Mouse (Mus musculus): Measurements from ENCODE around the gene Fgfr3.
A peak's percentile ranks its signal among the peaks of the same experiment; 100 is the strongest.

Fgfr3 gene

DNA sequence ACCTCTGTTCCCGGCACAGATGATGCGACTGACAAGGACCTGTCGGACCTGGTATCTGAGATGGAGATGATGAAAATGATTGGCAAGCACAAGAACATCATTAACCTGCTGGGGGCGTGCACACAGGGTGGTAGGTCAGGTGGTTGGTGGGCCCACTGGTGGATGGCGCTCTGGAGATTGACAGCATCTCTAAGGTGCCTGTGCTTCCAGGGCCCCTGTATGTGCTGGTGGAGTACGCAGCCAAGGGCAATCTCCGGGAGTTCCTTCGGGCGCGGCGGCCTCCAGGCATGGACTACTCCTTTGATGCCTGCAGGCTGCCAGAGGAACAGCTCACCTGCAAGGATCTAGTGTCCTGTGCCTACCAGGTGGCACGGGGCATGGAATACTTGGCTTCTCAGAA is 12.4 kb downstream of the Fgfr3 start:
- DNase-seq, result no peak

DNA sequence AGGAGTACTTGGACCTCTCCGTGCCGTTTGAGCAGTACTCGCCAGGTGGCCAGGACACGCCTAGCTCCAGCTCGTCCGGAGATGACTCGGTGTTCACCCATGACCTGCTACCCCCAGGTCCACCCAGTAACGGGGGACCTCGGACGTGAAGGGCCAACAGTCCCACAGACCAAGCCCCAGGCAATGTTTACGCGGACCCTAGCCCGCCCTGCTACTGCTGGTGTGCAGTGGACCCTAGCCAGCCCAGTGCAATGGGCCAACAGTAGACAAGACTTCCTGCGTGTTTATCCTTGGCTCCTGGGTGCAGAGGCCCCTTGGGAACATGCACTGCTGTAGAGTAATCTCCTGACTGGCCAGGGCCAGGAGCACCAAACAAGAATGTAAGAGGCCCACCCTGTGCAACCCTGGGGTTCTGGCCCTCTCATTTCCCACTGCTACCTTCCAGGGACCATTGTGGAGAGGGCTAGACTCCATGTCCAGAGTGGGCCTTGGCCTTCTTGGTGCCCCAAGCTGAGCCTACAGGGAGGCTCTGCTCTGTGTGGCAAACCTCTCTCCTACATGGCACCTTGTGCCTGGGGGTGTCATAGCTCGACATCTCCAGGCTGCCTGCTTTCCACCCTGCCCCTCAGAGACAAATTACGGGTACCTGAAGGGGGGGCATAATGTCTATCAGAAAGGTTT is 14.1 kb downstream of the Fgfr3 start:
- no peak for DNase-seq

DNA sequence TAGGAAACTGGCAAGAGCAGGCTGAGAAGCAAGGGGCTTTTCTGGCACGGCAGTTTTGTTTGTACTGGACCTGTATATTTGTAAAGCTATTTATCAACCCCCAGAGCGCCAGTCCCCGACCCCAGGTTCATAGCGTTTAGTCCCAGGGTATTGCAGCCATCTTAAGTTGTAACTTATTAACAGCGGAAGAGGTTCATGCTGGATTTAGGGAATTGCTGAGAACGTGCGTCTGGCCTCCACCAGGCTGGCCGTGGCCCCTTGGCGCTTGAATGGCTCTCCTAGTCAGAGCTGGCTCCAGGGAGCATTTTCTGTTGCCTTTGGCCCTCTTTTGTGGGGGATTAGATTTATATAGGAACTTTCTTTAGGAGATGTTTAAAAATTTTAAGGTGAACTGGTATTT is 14.8 kb downstream of the Fgfr3 start:
- no peak for DNase-seq

DNA sequence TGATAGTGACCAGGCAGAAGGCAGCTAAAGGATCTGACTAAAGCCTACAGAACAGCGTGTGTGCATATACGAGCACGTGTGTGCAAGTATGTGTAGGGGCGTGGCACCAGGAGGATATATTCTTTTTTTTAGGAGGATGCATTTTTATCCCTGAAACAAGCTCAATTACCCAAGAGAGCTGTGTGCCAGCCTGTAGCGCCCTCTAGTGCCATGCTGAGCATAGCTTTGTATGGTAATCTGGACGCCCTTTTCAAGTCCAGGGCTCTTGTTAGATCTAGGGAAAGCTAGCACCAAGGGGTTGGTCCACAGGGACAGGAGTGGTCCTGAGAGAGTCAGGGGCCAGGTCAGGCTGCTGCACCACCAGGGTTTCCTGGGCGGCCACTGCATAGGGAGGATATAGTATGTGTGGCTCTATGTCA is 16.4 kb downstream of the Fgfr3 start:
- DNase-seq, result peak; percentile 87

DNA sequence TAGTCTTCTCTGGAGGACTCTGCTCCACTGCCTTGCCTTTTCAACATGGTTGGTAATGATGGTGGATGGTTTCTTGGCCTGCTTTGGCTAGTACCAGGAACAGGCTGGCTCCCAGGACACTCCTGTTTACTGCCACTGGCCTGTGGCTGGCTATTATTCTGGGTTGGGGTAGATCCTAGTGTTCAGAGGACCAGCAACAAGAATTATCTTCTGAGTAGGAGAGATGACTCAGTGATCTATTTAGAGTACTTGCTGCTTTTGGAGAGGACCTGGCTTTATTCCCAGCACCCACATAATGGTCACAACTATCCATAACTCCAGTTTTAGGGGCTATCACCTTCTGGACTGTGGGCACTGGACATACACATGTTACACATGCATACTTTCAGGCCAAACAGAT is 16.9 kb downstream of the Fgfr3 start:
- DNase-seq, result no peak

DNA sequence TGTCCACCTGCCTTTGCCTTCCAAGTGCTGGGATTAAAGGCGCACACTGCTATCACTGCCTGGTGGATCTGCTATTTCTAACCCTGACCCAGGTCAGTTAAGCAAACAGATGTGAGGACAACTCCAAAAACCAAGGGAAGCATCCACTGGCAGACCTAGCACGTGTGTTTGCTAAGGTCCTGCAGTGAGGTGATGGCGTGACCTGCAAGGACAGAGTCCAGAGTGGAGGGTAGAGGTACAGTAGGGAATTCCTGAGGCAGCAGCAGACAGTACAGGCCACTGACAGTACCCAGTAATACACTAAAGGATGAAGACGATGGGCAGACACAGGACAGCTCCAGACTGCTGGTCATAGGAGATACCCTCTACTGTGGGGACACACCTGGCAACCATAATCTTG is 19.1 kb downstream of the Fgfr3 start:
- no peak for DNase-seq

DNA sequence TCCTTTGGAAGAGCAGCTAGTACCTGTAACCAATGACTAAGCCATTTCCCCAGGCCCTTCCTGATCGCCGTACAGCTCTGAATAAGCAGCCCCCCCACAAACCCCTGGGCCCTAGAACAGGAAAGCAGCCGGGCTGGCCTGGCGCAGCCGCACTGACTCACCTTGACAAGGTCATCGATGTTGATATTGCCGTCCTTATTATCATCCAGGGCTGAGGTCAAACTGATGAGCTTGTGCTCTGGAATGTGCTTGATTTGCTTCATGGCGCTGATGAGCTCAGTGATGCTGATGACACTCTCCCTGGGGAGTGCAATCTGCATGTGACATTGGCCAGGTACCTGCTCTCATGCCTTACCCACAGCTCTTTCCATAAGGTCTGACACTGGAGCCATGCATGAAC is 22.0 kb downstream of the Fgfr3 start:
- no peak for DNase-seq

DNA sequence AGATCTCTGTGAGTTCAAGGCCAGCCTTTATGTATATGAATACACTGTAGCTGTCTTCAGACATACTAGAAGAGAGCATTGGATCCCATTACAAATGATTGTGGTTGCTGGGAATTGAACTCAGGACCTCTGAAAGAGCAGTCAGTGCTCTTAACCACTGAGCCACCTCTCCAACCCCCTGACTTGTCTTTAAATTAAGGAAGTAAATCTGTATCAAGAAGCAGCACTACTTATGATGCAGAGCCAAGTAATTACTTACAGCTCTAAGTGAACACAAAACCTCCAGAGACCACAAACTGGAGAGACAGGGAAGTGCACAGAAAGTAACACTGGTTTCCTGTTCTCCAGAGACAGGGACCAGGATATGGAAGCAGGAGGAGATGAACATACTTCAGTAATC is 55.7 kb downstream of the Fgfr3 start:
- no peak for DNase-seq

DNA sequence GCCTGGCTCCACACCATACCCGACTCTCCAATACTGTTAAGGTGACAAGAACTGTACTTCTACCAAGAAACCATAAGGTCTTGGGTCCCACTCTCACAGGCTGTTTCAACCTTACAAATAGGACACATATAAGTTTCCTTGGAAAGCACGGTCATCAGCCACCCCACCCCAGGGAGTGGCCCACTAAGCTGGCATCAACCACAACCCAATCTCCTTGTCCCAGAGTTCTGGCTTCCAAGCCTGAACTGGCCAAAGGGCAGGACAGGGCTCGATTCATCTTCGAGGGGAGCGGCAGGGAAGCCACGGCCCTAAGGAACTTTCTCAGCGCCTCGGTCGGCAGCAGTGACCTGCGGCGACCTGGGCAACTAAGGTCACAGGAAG is 60.5 kb downstream of the Fgfr3 start:
- DNase-seq, result no peak

DNA sequence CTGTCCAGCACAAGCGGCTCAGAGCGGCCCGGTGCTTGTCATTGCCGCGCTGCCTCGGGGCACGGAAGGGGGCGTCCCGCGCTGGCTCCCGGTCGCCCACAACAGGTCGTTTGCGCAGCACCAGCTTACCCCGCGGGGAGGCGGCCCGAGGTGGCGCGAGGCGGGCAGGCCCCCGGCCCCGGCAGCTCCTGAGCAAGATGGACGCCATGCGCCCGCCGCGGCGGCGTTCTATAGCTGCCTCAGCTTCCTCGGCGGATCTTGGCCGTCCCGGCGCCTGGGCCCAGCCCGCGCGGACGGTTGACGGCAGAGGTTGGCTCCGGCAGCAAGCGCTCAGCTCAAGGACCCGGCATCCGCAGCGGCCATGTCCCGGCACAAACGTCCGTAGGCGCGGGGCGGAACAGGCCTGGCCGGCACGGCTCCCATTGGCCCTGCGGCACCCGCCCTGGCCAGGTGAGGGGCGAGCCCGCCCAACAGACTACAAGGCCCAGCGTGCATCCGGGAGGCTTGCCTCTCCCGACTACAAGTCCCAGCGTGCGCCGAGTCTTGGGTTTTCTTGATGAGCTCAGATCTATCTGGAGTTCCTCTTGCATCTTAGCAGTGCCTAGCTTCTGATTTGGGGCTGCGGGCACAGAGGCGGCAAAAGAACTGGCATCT is 61.0 kb downstream of the Fgfr3 start, which contains the start of gene Letm1:
Gene Letm1, minus strand, starts transcription at position 473 of the 654 bp plus-strand sequence.
- DNase-seq, result peak; percentile 98

DNA sequence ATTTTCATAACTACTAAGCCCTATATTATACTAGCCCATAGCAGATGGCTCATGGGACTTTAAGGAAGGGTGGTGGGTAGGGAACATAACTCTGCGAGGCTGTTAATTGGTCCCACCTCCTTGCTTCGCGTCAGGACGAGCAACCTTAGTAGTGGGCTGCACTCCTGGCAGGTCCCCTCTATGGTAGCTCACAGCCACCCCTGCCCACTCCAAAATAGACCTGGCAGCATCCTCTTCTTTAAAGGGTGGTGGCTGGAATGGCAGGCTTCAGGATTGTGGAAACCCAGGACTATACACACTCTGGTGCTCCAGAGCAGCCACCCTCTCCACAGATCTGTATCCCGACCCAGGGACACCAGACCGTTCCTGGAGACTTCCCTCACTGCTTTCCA is 61.5 kb downstream of the Fgfr3 start:
- DNase-seq, result no peak
